Mouse (Mus musculus) urinary bladder, adult 2 months (tissue): Measurements from ENCODE around the gene Mon1a. TPM values are rescaled to one million over a fixed set of nuclear protein-coding genes. Genes with fewer than 3 reads are reported as not detected.
A peak's percentile ranks its signal among the peaks of the same experiment; 100 is the strongest.

Source experiments
- DNase-seq: peaks from one replicate; pipeline ENCODE4 v3.0.0; 2022; ENCODE audit warnings: low spot score
- polyA plus RNA-seq: library from polyadenylated mRNA; depleted of rRNA; stranded (reverse); fragments of >200 nt; gene quantifications from 2 replicates; pipeline ENCODE4 v1.2.3, GENCODE M21; 2012

Mon1a gene
- polyA plus RNA-seq, 1 experiment: 35.4 TPM

- DNase-seq: peak; percentile 43
These were observed 20.6 kb downstream of the Mon1a start for GRCm38 (mm10) chr9:107908410-107909158.

- peak; percentile 44 for DNase-seq
These were observed 22.2 kb downstream of the Mon1a start for GRCm38 (mm10) chr9:107910025-107910769.

GRCm38 (mm10) chr9:107914764-107915420 lies 26.9 kb downstream of the Mon1a start:
- no peak for DNase-seq

GRCm38 (mm10) chr9:107917895-107918608 lies 30.1 kb downstream of the Mon1a start:
- DNase-seq: no peak

GRCm38 (mm10) chr9:107918884-107919283 lies 30.9 kb downstream of the Mon1a start:
- no peak for DNase-seq

GRCm38 (mm10) chr9:107919441-107919840 lies 31.5 kb downstream of the Mon1a start:
- no peak for DNase-seq

GRCm38 (mm10) chr9:107923021-107923420 lies 35.1 kb downstream of the Mon1a start:
- DNase-seq: no peak

GRCm38 (mm10) chr9:107923956-107924355 lies 36.0 kb downstream of the Mon1a start:
- DNase-seq: no peak

GRCm38 (mm10) chr9:107925251-107925650 lies 37.3 kb downstream of the Mon1a start:
- no peak for DNase-seq

GRCm38 (mm10) chr9:107926920-107927420 lies 39.0 kb downstream of the Mon1a start:
- DNase-seq: no peak

- DNase-seq: no peak
These were observed 39.8 kb downstream of the Mon1a start for GRCm38 (mm10) chr9:107927749-107928148.

GRCm38 (mm10) chr9:107928169-107928568 lies 40.2 kb downstream of the Mon1a start, which contains the start of gene Actl11:
Gene Actl11 (plus strand): TSS chr9:107928469.
- DNase-seq: no peak

- DNase-seq: no peak
These were observed 44.3 kb downstream of the Mon1a start for GRCm38 (mm10) chr9:107932221-107932620.

GRCm38 (mm10) chr9:107934146-107934545 lies 46.2 kb downstream of the Mon1a start:
- no peak for DNase-seq

- DNase-seq: no peak
These were observed 47.4 kb downstream of the Mon1a start, which contains the start of gene Camkv for GRCm38 (mm10) chr9:107935374-107935773. Gene Camkv (plus strand): TSS chr9:107935674.

- no peak for DNase-seq
These were observed 47.9 kb downstream of the Mon1a start for GRCm38 (mm10) chr9:107935790-107936214.

- DNase-seq: no peak
These were observed 48.4 kb downstream of the Mon1a start for GRCm38 (mm10) chr9:107936215-107936822.

- no peak for DNase-seq
These were observed 48.9 kb downstream of the Mon1a start for GRCm38 (mm10) chr9:107936831-107937230.

- DNase-seq: no peak
These were observed 59.6 kb downstream of the Mon1a start for GRCm38 (mm10) chr9:107947241-107948194.
